Mouse (Mus musculus) CH12.LX (cell line): Measurements from ENCODE around the gene Erfe. TPM values are rescaled to one million over a fixed set of nuclear protein-coding genes. Genes with fewer than 3 reads are reported as not detected.

Source experiments
- DNase-seq: peaks from one replicate; pipeline ENCODE4 v3.0.0-alpha.2; 2013; ENCODE audit errors: extremely low read depth
- H3K27ac ChIP-seq: 2 replicates; pipeline ENCODE4 v1.5.1; 2012; ENCODE audit warnings: low read depth, mild to moderate bottlenecking, control low read depth, moderate library complexity; ENCODE audit not compliant: insufficient read depth
- H3K27me3 ChIP-seq: replicated peaks from 2 replicates; pipeline ENCODE3; 2012; ENCODE audit warnings: inconsistent platforms
- H3K36me3 ChIP-seq, 2 experiments: replicated peaks in 1 of 2; 2 replicates each; pipeline versions ENCODE3 to v1.6.1; 2012; ENCODE audit warnings: inconsistent platforms in 1 of 2, low read length in 1 of 2, mild to moderate bottlenecking in 1 of 2, mixed read lengths in 1 of 2, moderate library complexity in 1 of 2; ENCODE audit not compliant: control insufficient read depth in 1 of 2, insufficient read depth in 1 of 2
- H3K4me1 ChIP-seq, 2 experiments: 2 replicates each; pipeline ENCODE4 v1.6.1; 2012; ENCODE audit warnings: inconsistent platforms in 1 of 2, moderate library complexity in 1 of 2; ENCODE audit not compliant: insufficient read depth in 2 of 2, control insufficient read depth in 1 of 2
- H3K4me2 ChIP-seq: 2 replicates; pipeline ENCODE4 v1.6.1; 2012; ENCODE audit warnings: low read depth, mild to moderate bottlenecking, control low read depth; ENCODE audit not compliant: poor library complexity, insufficient read depth, severe bottlenecking
- H3K4me3 ChIP-seq, 3 experiments: fragments of 150-350 bp in 1 of 3; sonication (generic) in 1 of 3; replicated peaks in 1 of 3; 2 replicates each; pipeline versions ENCODE3 to v1.5.1; 2011 to 2012; ENCODE audit warnings: low read depth in 2 of 3, low read length in 2 of 3, mild to moderate bottlenecking in 2 of 3, moderate library complexity in 2 of 3, control low read depth in 1 of 3, improper control_type of control experiment in 1 of 3, inconsistent platforms in 1 of 3, mixed read lengths in 1 of 3; ENCODE audit not compliant: poor library complexity in 1 of 3
- H3K79me2 ChIP-seq: replicated peaks from 2 replicates; pipeline ENCODE4 v1.6.1; 2012; ENCODE audit warnings: mild to moderate bottlenecking, moderate library complexity; ENCODE audit not compliant: control insufficient read depth, poor library complexity, insufficient read depth, severe bottlenecking; ENCODE audit errors: extremely low read depth
- H3K9ac ChIP-seq: 2 replicates; pipeline ENCODE4 v1.6.1; 2012; ENCODE audit warnings: low read depth, mild to moderate bottlenecking, control low read depth, moderate library complexity; ENCODE audit not compliant: insufficient read depth
- H3K9me3 ChIP-seq: replicated peaks from 2 replicates; pipeline ENCODE3; 2012; ENCODE audit warnings: low read length, inconsistent platforms, mixed read lengths
- BHLHE40 ChIP-seq: IDR thresholded peaks from 2 replicates; pipeline ENCODE4 v1.6.1; 2011; ENCODE audit warnings: mild to moderate bottlenecking, low read depth, low read length, improper control_type of control experiment
- CHD2 ChIP-seq: IDR thresholded peaks from 2 replicates; pipeline ENCODE4 v1.6.1; 2011; ENCODE audit warnings: low read length, improper control_type of control experiment
- E2F4 ChIP-seq: IDR thresholded peaks from 2 replicates; pipeline ENCODE4 v1.6.1; 2011; ENCODE audit warnings: low read depth, low read length, improper control_type of control experiment; ENCODE audit not compliant: insufficient replicate concordance
- GABPA ChIP-seq: IDR thresholded peaks from 2 replicates; pipeline ENCODE4 v1.6.1; 2012; ENCODE audit warnings: low read depth, low read length, improper control_type of control experiment, inconsistent platforms; ENCODE audit not compliant: insufficient replicate concordance
- IRF4 ChIP-seq: IDR thresholded peaks from 2 replicates; pipeline ENCODE4 v1.6.1; 2014; ENCODE audit warnings: low read depth, mild to moderate bottlenecking, inconsistent platforms, low read length, improper control_type of control experiment
- JUN ChIP-seq: IDR thresholded peaks from 2 replicates; pipeline ENCODE4 v1.6.1; 2011; ENCODE audit warnings: low read depth, mild to moderate bottlenecking, low read length, improper control_type of control experiment, moderate library complexity; ENCODE audit not compliant: insufficient read depth
- MAFK ChIP-seq: IDR thresholded peaks from 2 replicates; pipeline ENCODE4 v1.6.1; 2011; ENCODE audit warnings: low read length, improper control_type of control experiment; ENCODE audit not compliant: insufficient replicate concordance
- MAX ChIP-seq: IDR thresholded peaks from 2 replicates; pipeline ENCODE4 v1.6.1; 2011; ENCODE audit warnings: low read length, improper control_type of control experiment
- MAZ ChIP-seq: IDR thresholded peaks from 2 replicates; pipeline ENCODE4 v1.6.1; 2012; ENCODE audit warnings: low read depth, mild to moderate bottlenecking, inconsistent platforms, low read length, improper control_type of control experiment, moderate library complexity
- MEF2A ChIP-seq: IDR thresholded peaks from 2 replicates; pipeline ENCODE4 v1.6.1; 2014; ENCODE audit warnings: low read depth, mild to moderate bottlenecking, inconsistent platforms, low read length, improper control_type of control experiment, borderline replicate concordance
- PAX5 ChIP-seq: IDR thresholded peaks from 2 replicates; pipeline ENCODE4 v1.6.1; 2012; ENCODE audit warnings: low read length, inconsistent platforms, mixed read lengths
- RCOR1 ChIP-seq: conservative IDR thresholded peaks from 2 replicates; pipeline ENCODE4 v1.6.1; 2012; ENCODE audit warnings: low read depth, mild to moderate bottlenecking, inconsistent platforms, low read length, improper control_type of control experiment
- SIN3A ChIP-seq: IDR thresholded peaks from 2 replicates; pipeline ENCODE4 v1.6.1; 2012; ENCODE audit warnings: low read length, improper control_type of control experiment, inconsistent platforms
- TBP ChIP-seq: conservative IDR thresholded peaks from 2 replicates; pipeline ENCODE4 v1.6.1; 2011; ENCODE audit warnings: low read depth, low read length, improper control_type of control experiment
- UBTF ChIP-seq: IDR thresholded peaks from 2 replicates; pipeline ENCODE4 v1.6.1; 2012; ENCODE audit warnings: low read depth, mild to moderate bottlenecking, inconsistent platforms, low read length, improper control_type of control experiment, moderate library complexity
- USF2 ChIP-seq: conservative IDR thresholded peaks from 2 replicates; pipeline ENCODE4 v1.6.1; 2011; ENCODE audit warnings: low read depth, low read length, improper control_type of control experiment
- ZKSCAN1 ChIP-seq: IDR thresholded peaks from 2 replicates; pipeline ENCODE4 v1.6.1; 2012; ENCODE audit warnings: low read depth, inconsistent platforms, low read length, improper control_type of control experiment, borderline replicate concordance
- ZMIZ1 ChIP-seq: IDR thresholded peaks from 2 replicates; pipeline ENCODE4 v1.6.1; 2012; ENCODE audit warnings: low read depth, mild to moderate bottlenecking, inconsistent platforms, low read length, improper control_type of control experiment
- dilution Hi-C: fragments of 300-500 bp; cut with MboI; formaldehyde crosslinking; loops from 2 replicates; pipeline ENCODE4 v1.14.3; 2020; ENCODE audit warnings: low sequenced_read_pairs; ENCODE audit not compliant: extremely low pct_unique_long_range_greater_than_20kb, extremely low pct_ligation_motif_present
- in situ Hi-C: fragments of 300-500 bp; cut with MboI; formaldehyde crosslinking; loops from 3 replicates; pipeline ENCODE4 v1.14.3; 2019; ENCODE audit warnings: low sequenced_read_pairs, low pct_ligation_motif_present, low pct_unique_long_range_greater_than_20kb, mixed read lengths
- polyA plus RNA-seq: library from polyadenylated mRNA; unstranded; fragments of >175 nt; gene quantifications from 2 replicates; pipeline ENCODE4 v1.2.1, GENCODE M21; 2012; ENCODE audit warnings: low read depth; ENCODE audit not compliant: insufficient read length
- total RNA-seq, 2 experiments: library from RNA; depleted of rRNA; stranded (reverse); fragments of 300-350 nt in 1 of 2; fragments of >200 nt in 1 of 2; gene quantifications; 2 replicates each; pipeline ENCODE4 v1.2.3; 2012 to 2014

The Erfe gene
- total and polyA plus RNA-seq, 3 experiments: 2.2 to 8.4 (median 2.3) TPM

GRCm38 (mm10) chr1:91356105-91356504, 10.1 kb upstream of the Erfe start:
- in situ Hi-C loops (no loop called here), dilution Hi-C loops (no loop called here)
- Histone ChIP-seq H3K79me2 (no peaks in the 10 kb centered on the region), H3K27me3 (peaks cover 4% of the 10 kb centered on the region), H3K27ac (no peak overlapping the region), H3K9ac (no peak overlapping the region), H3K4me3 (no peak overlapping the region), H3K9me3 (no peaks in the 10 kb centered on the region), H3K4me1 (peaks cover 5 to 18% of the 10 kb centered on the region in 2 experiments), H3K4me2 (no peak overlapping the region), H3K36me3 (no peaks in the 10 kb centered on the region)
- TF ChIP-seq MEF2A: no peak
- no peak for TF ChIP-seq CHD2
- TF ChIP-seq MAFK: no peak
- no peak for TF ChIP-seq E2F4
- TF ChIP-seq ZKSCAN1: no peak
- no peak for TF ChIP-seq BHLHE40
- no peak for DNase-seq

- TF ChIP-seq PAX5 (no peak), IRF4 (no peak), SIN3A (no peak), MAZ (no peak), TBP (no peak), JUN (no peak), UBTF (no peak), GABPA (no peak), ZMIZ1 (no peak), MAFK (no peak), ZKSCAN1 (no peak), CHD2 (no peak), USF2 (no peak), MAX (no peak), E2F4 (no peak), RCOR1 (no peak)
- no peak overlapping the region for H3K9ac ChIP-seq
- H3K79me2 ChIP-seq: no peaks in the 10 kb centered on the region
- H3K36me3 ChIP-seq: no peaks in the 10 kb centered on the region
- H3K4me1 ChIP-seq: peaks cover under 1 to 5% of the 10 kb centered on the region in 2 experiments; a peak in 2 of 4 replicates
- dilution Hi-C loops (no loop called here), in situ Hi-C loops (no loop called here)
- no peak overlapping the region for H3K4me3 ChIP-seq
- H3K9me3 ChIP-seq: peaks cover 13% of the 10 kb centered on the region
- H3K27ac ChIP-seq: no peak overlapping the region
- H3K27me3 ChIP-seq: peaks cover 4% of the 10 kb centered on the region
- no peak overlapping the region for H3K4me2 ChIP-seq
- no peak for DNase-seq
These were observed 4.1 kb upstream of the Erfe start for GRCm38 (mm10) chr1:91362113-91362512.
